Mouse (Mus musculus): ENCODE measurements around the gene Zfp653.

DNA sequence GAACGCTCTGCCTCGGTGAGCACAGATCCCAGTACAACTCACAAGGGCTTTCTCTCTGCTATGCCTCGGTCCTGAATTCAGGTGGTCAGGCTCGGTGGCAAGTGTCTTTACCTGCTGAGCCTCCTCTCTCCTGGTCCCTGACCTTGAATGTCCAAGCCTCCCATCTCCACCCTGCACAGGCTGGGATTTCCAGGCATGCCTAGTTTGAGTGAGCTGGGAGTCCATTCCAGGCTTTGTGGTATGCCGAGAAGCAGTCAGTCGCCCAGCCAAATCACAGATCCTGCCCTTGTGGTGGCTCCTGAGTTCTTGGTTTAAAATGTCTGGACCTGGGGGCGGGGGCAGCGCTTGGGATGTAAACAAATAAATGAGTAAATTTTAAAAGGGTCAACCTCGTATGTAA, 23.8 kb downstream of the Zfp653 start:
- no peak for TF ChIP-seq CTCF (IDR thresholded peaks at IDR 0.05; ENCODE audit: control insufficient read depth, insufficient read depth, insufficient read length)
- no peak for TF ChIP-seq USF1 (IDR thresholded peaks at IDR 0.05; ENCODE audit: low read depth)
- TF ChIP-seq MYOD1 (IDR thresholded peaks at IDR 0.05; ENCODE audit: control insufficient read depth, insufficient read length, low read depth) = no peak
- no peak for TF ChIP-seq MYOG (IDR thresholded peaks at IDR 0.05; ENCODE audit: control insufficient read depth, extremely low read depth, insufficient read length)

All from C2C12 (cell line).